Mouse (Mus musculus): ENCODE data around the gene Csmd2. TPM values are rescaled to one million over a fixed set of nuclear protein-coding genes. Genes with fewer than 3 reads are reported as not detected.

Gene Csmd2
- polyA plus RNA-seq, 1 experiment from 2014 or later: 4.5 TPM

GRCm38 (mm10) chr4:128128546-128128945 lies 140.9 kb downstream of the Csmd2 start:
- Histone ChIP-seq H3K9ac (no peak overlapping the region), H3K4me2 (no peak overlapping the region), H3K36me3 (ENCODE audit: poor library complexity, severe bottlenecking) (no peaks in the 10 kb centered on the region), H3K27ac (no peak overlapping the region), H3K27me3 (no peaks in the 10 kb centered on the region), H3K9me3 (replicated peaks) (peaks cover 7% of the 10 kb centered on the region), H3K4me3 (no peak overlapping the region), H3K4me1 (peaks cover 7% of the 10 kb centered on the region; the same call in 1 of the 2 replicates)
- ATAC-seq: no peak
- WGBS: 73% methylated on average over 6 of the region's 6 CpGs

GRCm38 (mm10) chr4:128130611-128131142 lies 143.0 kb downstream of the Csmd2 start:
- no peak overlapping the region for H3K4me3 ChIP-seq
- H3K9me3 ChIP-seq (replicated peaks): no peaks in the 10 kb centered on the region
- no peak overlapping the region for H3K27ac ChIP-seq
- WGBS: 48% methylated on average over 4 of the region's 4 CpGs
- no peak overlapping the region for H3K9ac ChIP-seq
- no peaks in the 10 kb centered on the region for H3K27me3 ChIP-seq
- no peak for ATAC-seq
- peaks cover 22% of the 10 kb centered on the region for H3K4me1 ChIP-seq
- no peaks in the 10 kb centered on the region for H3K36me3 ChIP-seq (ENCODE audit: poor library complexity, severe bottlenecking)
- H3K4me2 ChIP-seq: no peak overlapping the region

GRCm38 (mm10) chr4:128131666-128132065 lies 144.0 kb downstream of the Csmd2 start:
- H3K9ac ChIP-seq: no peak overlapping the region
- no peaks in the 10 kb centered on the region for H3K27me3 ChIP-seq
- WGBS: 97% methylated on average over 4 of the region's 4 CpGs
- H3K27ac ChIP-seq: no peak overlapping the region
- H3K4me3 ChIP-seq: no peak overlapping the region
- no peak overlapping the region for H3K4me2 ChIP-seq
- ATAC-seq: no peak
- no peaks in the 10 kb centered on the region for H3K9me3 ChIP-seq (replicated peaks)
- no peaks in the 10 kb centered on the region for H3K36me3 ChIP-seq (ENCODE audit: poor library complexity, severe bottlenecking)
- H3K4me1 ChIP-seq: peaks cover 22% of the 10 kb centered on the region

GRCm38 (mm10) chr4:128132876-128133646 lies 145.4 kb downstream of the Csmd2 start:
- ATAC-seq: no peak
- Histone ChIP-seq H3K9ac (no peak overlapping the region), H3K4me1 (peaks cover 22% of the 10 kb centered on the region), H3K27ac (no peak overlapping the region), H3K4me3 (no peak overlapping the region), H3K9me3 (replicated peaks) (no peaks in the 10 kb centered on the region), H3K36me3 (ENCODE audit: poor library complexity, severe bottlenecking) (no peaks in the 10 kb centered on the region), H3K4me2 (no peak overlapping the region), H3K27me3 (no peaks in the 10 kb centered on the region)
- 59% methylated on average over 11 of the region's 11 CpGs for WGBS

- Histone ChIP-seq H3K4me1 (peaks cover 22% of the 10 kb centered on the region), H3K9ac (no peak overlapping the region), H3K9me3 (replicated peaks) (no peaks in the 10 kb centered on the region), H3K4me3 (no peak overlapping the region), H3K36me3 (ENCODE audit: poor library complexity, severe bottlenecking) (no peaks in the 10 kb centered on the region), H3K27me3 (0 out of 2 replicates have a peak, but pooled peaks cover 6% of the 10 kb centered on the region), H3K4me2 (0 out of 2 replicates have a peak overlapping the region, but pooled peaks have one; percentile 10), H3K27ac (peak overlapping the region; percentile 57)
- no peak for ATAC-seq
- 65% methylated on average over 11 of the region's 11 CpGs for WGBS
Observed at GRCm38 (mm10) chr4:128134348-128134994, 146.8 kb downstream of the Csmd2 start.

GRCm38 (mm10) chr4:128135014-128135622 lies 147.5 kb downstream of the Csmd2 start:
- ATAC-seq: peak; percentile 87
- WGBS: 57% methylated on average over 12 of the region's 12 CpGs

GRCm38 (mm10) chr4:128139991-128140390 lies 152.3 kb downstream of the Csmd2 start:
- WGBS: 14% methylated on average over 2 of the region's 2 CpGs
- H3K27me3 ChIP-seq: 0 out of 2 replicates have a peak, but pooled peaks cover 6% of the 10 kb centered on the region
- H3K4me1 ChIP-seq: peaks cover 2% of the 10 kb centered on the region
- no peak overlapping the region for H3K4me2 ChIP-seq
- H3K36me3 ChIP-seq (ENCODE audit: poor library complexity, severe bottlenecking): no peaks in the 10 kb centered on the region
- H3K9me3 ChIP-seq (replicated peaks): no peaks in the 10 kb centered on the region
- H3K9ac ChIP-seq: no peak overlapping the region
- no peak overlapping the region for H3K4me3 ChIP-seq
- no peak overlapping the region for H3K27ac ChIP-seq
- no peak for ATAC-seq

More at GRCm38 (mm10) chr4:128135014-128135622, 147.5 kb downstream of the Csmd2 start:
- peaks cover 22% of the 10 kb centered on the region for H3K4me1 ChIP-seq
- no peak overlapping the region for H3K4me3 ChIP-seq
- H3K27ac ChIP-seq: peak overlapping the region; percentile 57
- 0 out of 2 replicates have a peak, but pooled peaks cover 6% of the 10 kb centered on the region for H3K27me3 ChIP-seq
- H3K9me3 ChIP-seq (replicated peaks): no peaks in the 10 kb centered on the region
- no peak overlapping the region for H3K9ac ChIP-seq
- H3K4me2 ChIP-seq: 0 out of 2 replicates have a peak overlapping the region, but pooled peaks have one; percentile 10
- H3K36me3 ChIP-seq (ENCODE audit: poor library complexity, severe bottlenecking): no peaks in the 10 kb centered on the region

GRCm38 (mm10) chr4:128141161-128142101 lies 153.8 kb downstream of the Csmd2 start:
- 57% methylated on average over 10 of the region's 10 CpGs for WGBS
- no peak overlapping the region for H3K27ac ChIP-seq

GRCm38 (mm10) chr4:128142279-128142678 lies 154.6 kb downstream of the Csmd2 start:
- 86% methylated on average over 3 of the region's 3 CpGs for WGBS
- ATAC-seq: no peak

More at GRCm38 (mm10) chr4:128141161-128142101, 153.8 kb downstream of the Csmd2 start:
- H3K9ac ChIP-seq: no peak overlapping the region
- H3K4me2 ChIP-seq: no peak overlapping the region
- 0 out of 2 replicates have a peak, but pooled peaks cover 6% of the 10 kb centered on the region for H3K27me3 ChIP-seq
- H3K9me3 ChIP-seq (replicated peaks): no peaks in the 10 kb centered on the region
- H3K4me1 ChIP-seq: no peaks in the 10 kb centered on the region
- H3K4me3 ChIP-seq: no peak overlapping the region
- H3K36me3 ChIP-seq (ENCODE audit: poor library complexity, severe bottlenecking): no peaks in the 10 kb centered on the region
- no peak for ATAC-seq

GRCm38 (mm10) chr4:128143147-128143546 lies 155.5 kb downstream of the Csmd2 start:
- ATAC-seq: no peak
- Histone ChIP-seq H3K9ac (no peak overlapping the region), H3K4me1 (no peaks in the 10 kb centered on the region), H3K27me3 (0 out of 2 replicates have a peak, but pooled peaks cover 6% of the 10 kb centered on the region), H3K9me3 (replicated peaks) (no peaks in the 10 kb centered on the region), H3K4me2 (no peak overlapping the region), H3K4me3 (no peak overlapping the region), H3K36me3 (ENCODE audit: poor library complexity, severe bottlenecking) (no peaks in the 10 kb centered on the region), H3K27ac (no peak overlapping the region)
- WGBS: 84% methylated on average over 3 of the region's 3 CpGs

More at GRCm38 (mm10) chr4:128142279-128142678, 154.6 kb downstream of the Csmd2 start:
- H3K4me1 ChIP-seq: no peaks in the 10 kb centered on the region
- no peak overlapping the region for H3K9ac ChIP-seq
- no peaks in the 10 kb centered on the region for H3K36me3 ChIP-seq (ENCODE audit: poor library complexity, severe bottlenecking)
- no peak overlapping the region for H3K4me2 ChIP-seq
- no peaks in the 10 kb centered on the region for H3K9me3 ChIP-seq (replicated peaks)
- no peak overlapping the region for H3K27ac ChIP-seq
- no peak overlapping the region for H3K4me3 ChIP-seq
- H3K27me3 ChIP-seq: 0 out of 2 replicates have a peak, but pooled peaks cover 6% of the 10 kb centered on the region

GRCm38 (mm10) chr4:128149524-128149923 lies 161.9 kb downstream of the Csmd2 start:
- Histone ChIP-seq H3K4me1 (no peaks in the 10 kb centered on the region), H3K4me2 (no peak overlapping the region), H3K9ac (no peak overlapping the region), H3K27ac (no peak overlapping the region), H3K4me3 (no peak overlapping the region), H3K36me3 (ENCODE audit: poor library complexity, severe bottlenecking) (no peaks in the 10 kb centered on the region), H3K27me3 (no peaks in the 10 kb centered on the region), H3K9me3 (replicated peaks) (no peaks in the 10 kb centered on the region)
- 90% methylated on average over 4 of the region's 4 CpGs for WGBS
- no peak for ATAC-seq

Measured in forebrain, embryonic 13.5 days (tissue).